Mouse (Mus musculus) embryonic fibroblast, embryonic 13.5 days (primary cell): ENCODE measurements at regions not wholly inside any gene's neighbourhood (a gene's known extent, or its start where the extent isn't known, plus 50 kb on each side); places are given as distances from the start of the nearest gene placed in this dataset.

ENCODE experiments used
- CTCF ChIP-seq: IDR thresholded peaks from 2 replicates; pipeline ENCODE4 v1.5.1; 2011; ENCODE audit warnings: mild to moderate bottlenecking, control low read depth, low read length, moderate library complexity, borderline replicate concordance; ENCODE audit not compliant: insufficient read depth
- POLR2A ChIP-seq: IDR thresholded peaks from 2 replicates; pipeline ENCODE4 v1.6.1; 2011; ENCODE audit warnings: low read depth, mild to moderate bottlenecking, control low read depth, low read length, moderate library complexity

DNA sequence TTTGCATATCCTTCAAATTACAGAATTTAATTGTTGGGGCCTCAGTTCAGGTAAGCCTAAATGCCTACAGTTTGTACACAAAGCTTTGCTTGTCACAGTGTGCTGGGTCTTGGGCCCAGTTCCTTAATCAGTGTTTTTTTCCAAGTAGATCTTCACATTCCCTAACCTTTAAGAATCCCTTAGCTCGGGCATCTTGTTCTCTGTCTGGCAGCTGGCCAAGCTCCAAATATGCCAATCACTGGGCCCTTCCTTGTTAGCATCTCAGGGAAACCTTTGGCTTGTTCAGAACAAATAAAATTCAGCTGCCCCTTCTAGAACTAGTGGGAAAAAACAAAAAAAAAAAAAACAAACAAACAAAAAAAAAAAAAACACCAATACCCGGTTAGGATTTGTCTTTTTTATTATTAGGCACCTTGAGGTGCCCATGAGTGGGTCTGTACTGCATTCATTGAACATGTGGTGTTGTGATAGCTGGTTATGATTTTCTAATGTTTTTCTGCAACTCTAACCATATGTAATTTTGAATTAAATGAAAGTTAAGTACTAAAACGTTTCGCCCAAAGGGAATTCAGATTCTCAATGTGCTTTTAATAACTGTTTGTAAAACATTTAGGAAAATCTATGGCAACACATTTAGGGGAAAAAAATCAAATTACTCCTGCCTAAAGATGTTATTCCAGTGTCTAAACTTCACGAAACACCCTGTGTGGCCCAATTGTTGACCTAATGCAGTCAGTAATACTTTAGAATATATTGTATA lies 168.3 kb upstream of the Rsrc1 start:
- TF ChIP-seq CTCF (no peak), POLR2A (no peak)
